Mouse (Mus musculus) ovary, adult 10 weeks (tissue): ENCODE data around the gene Tmem269. TPM values are rescaled to one million over a fixed set of nuclear protein-coding genes. Genes with fewer than 3 reads are reported as not detected.

ENCODE experiments used
- polyA plus RNA-seq: library from polyadenylated mRNA; stranded (reverse); fragments of 350-450 nt; fragmentation: Illumina TruSeq; extraction: RNeasy Lipid Tissue Mini Kit (QIAGEN cat#74804); gene quantifications from one replicate; pipeline ENCODE4 v1.2.3, GENCODE M21; 2014

The Tmem269 gene
- 3.1 TPM for polyA plus RNA-seq

DNA sequence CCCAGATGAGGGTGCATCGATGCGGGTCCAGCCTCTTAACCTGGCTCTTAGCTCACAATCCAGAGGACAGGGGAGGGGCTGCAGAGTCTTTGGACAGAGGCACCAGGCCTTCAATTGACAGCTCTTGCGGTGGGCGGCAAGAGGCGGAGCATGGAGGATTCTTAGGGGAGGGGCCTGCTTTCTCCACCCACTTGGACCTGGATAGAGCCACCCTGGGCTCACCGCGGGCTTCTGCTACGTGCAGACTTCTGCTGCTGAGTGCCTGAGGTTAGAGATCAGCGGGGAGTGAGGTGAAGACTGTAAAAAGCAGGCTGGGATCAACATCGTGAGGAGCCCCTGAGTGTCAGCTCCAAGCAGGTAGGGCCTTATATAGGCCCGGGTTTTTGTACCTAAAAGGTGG lies at the start of gene Tmem269:
Gene Tmem269, minus strand, starts transcription at position 49 of the 400 bp plus-strand sequence.

DNA sequence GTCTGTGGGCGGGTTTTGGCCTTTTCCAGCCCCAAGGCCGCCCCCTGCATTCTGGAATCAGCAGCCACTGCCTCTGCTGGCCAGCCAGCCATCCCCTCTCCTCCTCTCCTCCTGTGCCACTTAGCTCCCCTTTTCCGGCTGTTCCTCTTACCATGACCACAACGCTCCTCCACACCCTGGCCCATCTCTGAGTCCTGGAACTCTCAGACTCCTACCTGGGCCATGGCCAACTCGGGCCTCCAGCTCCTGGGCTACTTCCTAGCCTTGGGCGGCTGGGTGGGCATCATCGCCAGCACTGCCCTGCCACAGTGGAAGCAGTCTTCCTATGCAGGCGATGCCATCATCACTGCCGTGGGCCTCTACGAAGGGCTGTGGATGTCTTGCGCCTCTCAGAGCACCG lies 37.3 kb upstream of the Tmem269 start, which contains the start of gene Cldn19:
Gene Cldn19, plus strand, starts transcription at position 64 of the 400 bp plus-strand sequence.

DNA sequence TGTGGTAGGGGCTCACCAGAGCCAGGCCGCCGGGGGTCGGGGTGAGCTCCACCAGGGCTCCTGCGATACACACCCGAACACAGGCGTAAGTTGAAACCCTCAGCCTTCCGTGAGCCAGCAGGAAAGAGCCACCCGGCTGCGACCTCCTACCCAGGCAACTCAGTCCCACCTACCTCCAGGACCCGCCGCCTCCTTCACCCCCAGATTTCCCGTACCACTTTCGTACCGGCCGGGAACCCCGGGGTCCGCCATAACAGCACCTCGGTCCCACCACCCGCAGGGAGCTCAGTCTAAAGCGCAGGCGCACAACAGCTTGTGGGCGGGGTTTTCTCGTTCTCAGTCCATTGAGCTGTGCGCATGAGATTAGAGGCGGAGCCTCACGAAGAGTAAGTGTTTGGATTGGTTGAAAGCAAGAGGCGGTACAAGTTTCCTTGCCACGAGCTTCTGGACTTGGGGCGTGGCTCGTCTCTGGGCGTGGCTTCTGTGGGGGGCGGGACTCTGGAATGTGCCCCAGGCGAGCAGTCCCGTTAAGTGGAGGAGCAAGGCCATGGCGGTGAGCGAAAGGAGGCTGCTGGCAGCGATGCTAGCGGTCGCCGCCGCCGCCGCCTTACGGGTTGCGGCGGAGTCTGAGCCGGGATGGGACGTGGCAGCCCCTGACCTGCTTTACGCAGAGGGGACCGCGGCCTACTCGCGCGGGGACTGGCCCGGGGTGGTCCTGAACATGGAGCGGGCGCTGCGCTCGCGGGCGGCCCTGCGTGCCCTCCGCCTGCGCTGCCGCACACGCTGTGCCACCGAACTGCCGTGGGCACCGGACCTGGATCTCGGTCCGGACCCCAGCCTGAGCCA lies 14.6 kb upstream of the Tmem269 start, which contains the start of the genes AU022252 and P3h1:
Gene AU022252, minus strand, starts transcription at position 303 of the 846 bp plus-strand sequence.
Gene P3h1, plus strand, starts transcription at position 506 of the 846 bp plus-strand sequence.

DNA sequence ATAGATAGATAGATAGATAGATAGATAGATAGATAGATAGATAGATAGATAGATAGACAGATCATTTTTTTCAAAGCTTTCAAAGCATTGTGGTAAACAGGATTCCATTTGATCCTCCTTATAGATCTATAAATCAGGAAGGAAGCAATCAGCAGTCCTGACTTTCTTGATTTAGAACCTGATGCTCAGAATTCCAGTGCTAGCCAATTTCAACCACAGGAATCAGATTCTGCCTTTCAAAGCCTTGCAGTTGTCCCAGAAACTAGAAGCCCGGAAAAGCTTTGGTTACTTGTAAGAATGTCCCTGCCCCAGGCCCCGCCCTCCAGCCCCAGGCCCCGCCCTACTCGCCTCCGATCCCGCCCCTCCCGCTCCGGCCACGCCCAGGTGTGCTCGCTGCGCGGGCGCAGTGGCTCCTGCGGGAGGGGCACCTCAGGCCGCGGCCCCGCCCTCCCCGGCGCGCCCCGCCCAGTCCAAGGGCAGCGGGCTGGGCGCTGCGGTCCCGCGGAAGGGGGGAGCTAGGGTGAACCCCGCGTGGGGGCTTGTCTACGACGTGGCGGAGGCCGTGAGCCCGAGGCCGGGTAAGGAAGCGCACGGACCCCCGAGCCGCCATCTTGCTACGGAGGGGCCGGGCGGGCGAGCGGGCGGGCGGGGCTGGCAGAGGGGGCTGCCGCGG lies 23.0 kb downstream of the Tmem269 start, which contains the start of gene Svbp:
Gene Svbp, plus strand, starts transcription at position 398 of the 673 bp plus-strand sequence.

DNA sequence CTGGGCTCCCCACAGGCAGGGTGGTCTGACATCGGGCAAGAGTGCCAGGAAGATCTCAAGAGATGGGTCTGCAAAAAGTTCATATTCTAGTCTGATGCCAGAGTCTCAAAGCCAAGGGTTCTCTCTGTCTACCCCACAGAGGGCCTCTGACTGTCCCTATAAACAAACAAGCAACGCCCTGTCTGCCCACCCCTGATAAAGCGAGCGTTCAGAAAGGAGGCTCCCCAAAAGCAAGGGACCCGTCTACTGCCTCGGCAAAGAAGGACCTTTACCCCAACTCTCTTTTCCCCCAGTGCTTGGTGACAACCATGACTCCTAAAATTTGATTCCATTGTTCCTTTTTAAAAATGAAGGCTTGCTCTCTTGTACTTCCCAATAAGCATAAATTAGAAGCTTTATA lies 28.2 kb downstream of the Tmem269 start, which contains the start of gene Ermap:
Gene Ermap, minus strand, starts transcription at position 148 of the 400 bp plus-strand sequence.

DNA sequence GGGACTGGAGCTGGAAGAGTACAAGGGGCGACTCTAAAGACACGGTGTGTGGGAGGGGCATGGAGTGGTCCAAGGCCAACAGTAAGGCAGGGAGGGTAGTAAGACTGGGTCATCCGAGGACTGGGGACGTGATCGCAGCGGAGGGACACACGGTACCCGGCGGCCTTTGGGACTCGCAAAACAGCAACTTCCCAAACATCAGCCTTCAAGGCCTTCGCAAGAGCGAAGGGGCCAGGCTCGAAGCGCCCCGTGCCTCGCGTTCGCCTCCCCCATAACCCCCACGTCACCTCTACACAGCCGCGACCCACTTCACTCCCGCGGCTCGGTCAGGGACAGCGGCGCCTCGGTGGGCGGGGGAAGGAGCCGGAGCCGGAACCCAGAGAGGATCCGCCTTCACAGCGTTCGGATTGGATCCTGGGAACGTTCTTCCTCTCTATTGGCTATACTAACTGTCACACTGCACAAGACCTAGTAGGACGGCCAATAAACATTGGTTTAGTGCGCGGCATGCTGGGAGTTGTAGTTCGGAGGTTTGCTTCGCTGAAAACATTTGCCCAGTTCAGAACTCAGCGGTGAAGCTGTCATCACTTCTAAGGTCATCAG lies 44.1 kb downstream of the Tmem269 start, which contains the start of gene Zfp691:
Gene Zfp691, minus strand, starts transcription at position 345 of the 603 bp plus-strand sequence.

Other genes with a start within 250 kb of the Tmem269 start
- 5.2 TPM for gene Slc2a1, start 109.5 kb downstream of the Tmem269 start, polyA plus RNA-seq
- 0.63 TPM for gene Zfp691, start 44.0 kb downstream of the Tmem269 start, polyA plus RNA-seq
- gene Ermap, start 28.2 kb downstream of the Tmem269 start, polyA plus RNA-seq, result 4.1 TPM
- 18.0 TPM for gene Svbp, start 22.9 kb downstream of the Tmem269 start, polyA plus RNA-seq
- gene AU022252, start 14.5 kb upstream of the Tmem269 start, polyA plus RNA-seq, result 7.4 TPM
- gene P3h1, start 14.7 kb upstream of the Tmem269 start, polyA plus RNA-seq, result 49.4 TPM
- gene Cldn19, start 37.2 kb upstream of the Tmem269 start, polyA plus RNA-seq, result not detected
- gene Ybx1, start 76.4 kb upstream of the Tmem269 start, polyA plus RNA-seq, result 802 TPM
- 40.9 TPM for gene Ppih, start 102.3 kb upstream of the Tmem269 start, polyA plus RNA-seq
- 11.7 TPM for gene Ccdc30, start 197.3 kb upstream of the Tmem269 start, polyA plus RNA-seq
- gene Ppcs, start 204.2 kb upstream of the Tmem269 start, polyA plus RNA-seq, result 19.5 TPM
- gene Zmynd12, start 204.6 kb upstream of the Tmem269 start, polyA plus RNA-seq, result 2.0 TPM